Mouse (Mus musculus) ZHBTc4 (cell line): ENCODE results near the gene Fryl.
A peak's percentile ranks its signal among the peaks of the same experiment; 100 is the strongest.
"Not testable (repeated sequence)": the region's sequence is repeated elsewhere in the genome, so short reads cannot be mapped to it uniquely, and the experiment has no call there.

Experiments
- DNase-seq: peaks from one replicate; pipeline ENCODE4 v3.0.0-alpha.2; 2011; ENCODE audit warnings: low read depth, low spot score

Gene Fryl

DNA sequence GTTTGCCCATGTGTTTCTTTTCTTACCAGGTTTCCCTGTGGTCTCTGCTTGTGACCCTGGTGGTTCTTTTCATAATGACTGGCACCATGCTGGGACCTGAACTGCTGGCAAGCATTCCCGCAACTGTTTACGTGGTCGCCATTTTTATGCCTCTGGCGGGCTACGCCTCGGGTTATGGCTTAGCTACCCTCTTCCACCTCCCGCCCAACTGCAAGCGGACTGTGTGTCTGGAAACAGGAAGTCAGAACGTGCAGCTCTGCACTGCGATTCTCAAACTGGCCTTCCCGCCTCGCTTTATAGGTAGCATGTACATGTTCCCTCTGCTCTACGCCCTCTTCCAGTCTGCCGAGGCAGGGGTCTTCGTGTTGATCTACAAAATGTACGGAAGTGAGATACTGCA lies 244.6 kb downstream of the Fryl start:
- peak; percentile 60 for DNase-seq

- DNase-seq: peak; percentile 52
Observed at GRCm38 (mm10) chr5:73008230-73008629, 248.2 kb downstream of the Fryl start.

GRCm38 (mm10) chr5:73007582-73007959 lies 248.8 kb downstream of the Fryl start:
- DNase-seq: no peak

- peak; percentile 49 for DNase-seq
Observed at GRCm38 (mm10) chr5:73006784-73007581, 249.4 kb downstream of the Fryl start, which contains the start of gene Slc10a4. Slc10a4 (plus strand) TSS chr5:73006883.

DNA sequence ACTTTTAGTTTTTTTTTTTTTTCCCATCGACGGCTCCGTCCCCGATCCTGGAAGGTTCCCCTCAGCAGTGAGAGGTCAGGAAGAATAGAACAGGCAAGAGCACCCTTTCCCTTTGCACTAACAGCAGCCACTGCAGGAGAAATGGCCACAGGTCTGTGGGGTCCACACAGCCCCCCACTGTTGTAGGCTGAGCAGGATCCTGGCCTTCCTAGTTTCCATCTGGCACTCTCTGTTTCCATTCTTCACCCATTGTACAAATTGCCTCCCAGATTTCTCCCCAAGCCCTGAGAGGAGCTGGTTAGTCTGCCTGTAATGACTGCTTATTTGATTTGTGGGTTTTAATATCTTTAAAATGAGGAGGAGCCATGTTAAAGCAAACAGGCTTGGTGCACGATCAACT lies 252.4 kb downstream of the Fryl start:
- DNase-seq: no peak

- not testable (repeated sequence) for DNase-seq
Observed at GRCm38 (mm10) chr5:72998546-72998945, 257.9 kb downstream of the Fryl start.

GRCm38 (mm10) chr5:72995379-72995778 lies 261.0 kb downstream of the Fryl start:
- no peak for DNase-seq

DNA sequence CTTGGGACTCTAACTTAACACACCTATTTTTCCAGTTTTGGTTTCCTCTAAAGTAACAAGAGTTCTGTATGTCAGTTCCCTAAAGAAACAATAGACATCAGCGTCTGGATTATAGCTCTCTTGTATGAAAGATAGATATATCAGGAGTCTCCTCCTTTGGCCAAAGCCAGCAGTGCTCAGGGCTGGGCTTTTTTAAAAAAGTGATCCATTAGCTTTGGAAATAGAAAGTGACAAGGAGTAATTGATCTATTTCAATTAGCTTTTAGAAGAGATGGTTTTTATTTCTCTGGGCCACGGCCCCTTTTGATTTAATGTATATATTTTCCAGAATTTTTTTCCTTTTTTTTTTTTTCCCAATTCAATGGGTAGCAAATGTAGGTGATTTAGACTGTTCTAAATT lies 261.5 kb downstream of the Fryl start:
- DNase-seq: no peak

DNA sequence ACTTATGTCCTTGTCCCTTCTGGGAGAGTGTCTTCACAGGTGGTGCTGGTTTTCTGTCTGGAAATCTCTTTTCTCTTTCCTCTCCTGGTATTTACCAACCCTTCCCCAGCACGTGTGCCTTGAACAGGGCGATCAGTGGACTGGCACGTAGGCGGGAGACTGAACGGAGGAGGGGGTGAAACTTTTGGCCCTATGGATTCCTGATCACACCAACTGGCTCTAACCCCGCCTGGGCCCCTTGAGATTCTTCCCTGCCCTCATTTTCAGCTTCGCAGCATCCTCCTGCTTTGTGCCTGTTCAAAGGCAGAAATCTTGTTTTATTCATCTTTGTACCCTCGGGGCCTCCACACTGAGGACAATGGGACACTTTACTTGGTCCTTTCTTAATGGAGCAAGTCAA lies 262.0 kb downstream of the Fryl start:
- DNase-seq: no peak

DNA sequence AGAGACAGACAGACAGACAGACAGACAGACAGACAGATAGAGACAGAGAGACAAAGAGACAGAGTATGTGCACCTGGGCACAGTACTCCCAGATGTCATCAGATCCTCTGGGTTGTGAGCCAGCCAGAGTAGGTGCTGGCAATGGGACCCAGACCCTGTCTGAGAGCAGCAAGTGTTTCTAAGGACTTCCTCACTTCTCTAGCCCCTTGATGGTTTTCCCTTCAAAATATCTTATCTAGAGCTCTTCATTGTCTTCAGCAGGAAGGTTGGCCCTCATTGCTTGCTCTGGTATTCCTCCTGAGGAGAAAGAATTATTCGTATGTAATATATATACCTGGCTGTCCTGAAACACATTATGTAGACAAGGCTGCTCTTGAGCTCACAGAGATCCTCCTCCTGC lies 263.9 kb downstream of the Fryl start:
- DNase-seq: no peak

DNA sequence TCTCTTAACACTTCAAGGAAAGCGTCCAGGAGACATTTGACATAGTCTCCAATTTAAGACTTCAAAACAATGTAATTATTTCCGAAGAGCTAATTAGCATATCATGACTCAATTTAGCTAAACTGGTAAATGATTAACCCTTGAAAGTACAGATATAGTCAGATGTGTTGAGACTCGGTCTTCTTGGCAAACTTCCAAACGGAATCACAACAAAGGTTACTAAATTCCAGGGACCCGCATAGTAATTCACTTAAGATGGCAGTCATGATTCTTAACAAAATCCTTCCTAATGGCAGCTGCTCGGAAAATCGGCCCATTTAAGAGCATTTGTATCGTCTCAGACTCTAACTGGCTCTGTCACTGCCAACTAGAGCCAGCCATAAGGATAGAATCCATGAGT lies 266.7 kb downstream of the Fryl start:
- DNase-seq: no peak

DNA sequence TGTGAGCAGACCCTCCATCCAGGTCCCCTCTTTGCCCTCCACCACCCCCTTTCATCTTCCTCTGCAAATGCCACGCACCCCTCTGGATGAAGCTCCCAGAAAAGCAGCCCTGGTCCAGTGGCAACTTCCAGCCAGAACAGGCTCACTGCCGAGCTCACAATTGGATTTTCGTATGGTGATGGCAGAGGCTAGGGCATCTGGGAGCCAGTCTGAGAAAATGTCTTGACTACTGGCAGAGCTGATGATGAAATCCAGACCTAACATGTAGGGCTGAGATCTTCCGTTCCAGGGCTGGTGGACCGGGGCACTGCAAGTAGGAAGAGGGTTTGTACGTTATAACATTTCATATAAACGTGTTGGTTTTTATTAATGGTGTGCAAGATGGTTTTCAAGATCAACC lies 268.6 kb downstream of the Fryl start:
- no peak for DNase-seq

DNA sequence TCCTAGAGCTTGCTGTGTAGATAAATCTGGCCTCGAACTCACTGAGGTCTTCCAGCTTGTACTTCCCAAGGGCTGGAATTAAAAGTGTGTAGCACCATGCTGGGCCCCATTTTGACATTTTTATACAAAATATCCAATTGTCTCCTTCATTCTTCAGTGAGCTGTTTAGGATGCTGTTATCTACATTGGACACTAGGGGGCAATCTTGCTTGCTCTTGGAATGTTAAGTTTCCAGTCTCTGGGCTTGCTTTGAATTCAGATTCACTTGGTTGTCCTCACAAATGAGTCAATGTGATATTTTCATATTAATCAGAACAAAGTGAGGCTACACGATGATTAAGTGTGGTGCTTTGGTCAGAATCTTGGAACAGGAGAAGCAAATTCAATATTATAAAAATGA lies 272.3 kb downstream of the Fryl start:
- DNase-seq: peak; percentile 76

- no peak for DNase-seq
Observed at GRCm38 (mm10) chr5:72976539-72976938, 279.9 kb downstream of the Fryl start.

DNA sequence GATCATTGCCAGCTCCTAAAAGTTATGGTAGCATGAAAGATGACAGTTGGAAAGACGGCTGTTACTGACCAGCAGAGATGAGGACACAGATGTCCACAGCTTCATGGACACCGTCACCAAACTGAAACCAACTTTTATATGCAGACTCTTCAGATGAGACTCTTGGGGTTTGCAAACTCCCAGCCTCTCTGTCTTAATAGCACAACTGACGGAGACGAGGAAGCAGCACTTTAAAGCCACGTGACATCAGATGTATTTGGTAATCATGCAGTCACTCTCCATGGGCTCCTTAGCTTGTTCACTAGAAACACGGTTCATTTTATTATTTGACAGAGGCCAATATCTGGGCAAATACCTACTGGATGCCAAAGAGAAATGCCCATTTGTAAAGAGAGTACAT lies 280.4 kb downstream of the Fryl start:
- DNase-seq: no peak

DNA sequence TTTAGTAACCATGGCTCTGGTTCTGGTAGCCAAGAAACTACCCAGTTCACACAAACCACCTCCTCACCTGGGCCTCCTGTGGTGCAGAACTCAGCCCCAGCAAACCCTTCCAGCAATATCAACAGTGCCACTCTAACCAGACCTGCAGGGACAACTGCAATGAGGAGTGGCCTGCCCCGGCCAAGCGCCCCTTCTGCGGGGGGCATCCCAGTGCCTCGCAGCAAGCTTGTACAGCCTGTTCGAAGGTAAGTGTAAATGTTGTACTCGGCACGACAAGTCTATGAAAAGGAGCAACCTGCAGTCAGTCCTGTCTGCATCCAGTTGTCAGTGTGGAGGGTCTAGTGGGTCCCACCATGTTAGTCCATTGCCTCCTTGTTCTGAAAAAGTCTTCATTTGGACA lies 281.8 kb downstream of the Fryl start, which contains the start of gene Gm10135:
Gene Gm10135 (minus strand): TSS at position 101 of the 400 bp plus-strand sequence.
- no peak for DNase-seq

- DNase-seq: peak; percentile 72
Observed at GRCm38 (mm10) chr5:72972934-72973333, 283.5 kb downstream of the Fryl start.

DNA sequence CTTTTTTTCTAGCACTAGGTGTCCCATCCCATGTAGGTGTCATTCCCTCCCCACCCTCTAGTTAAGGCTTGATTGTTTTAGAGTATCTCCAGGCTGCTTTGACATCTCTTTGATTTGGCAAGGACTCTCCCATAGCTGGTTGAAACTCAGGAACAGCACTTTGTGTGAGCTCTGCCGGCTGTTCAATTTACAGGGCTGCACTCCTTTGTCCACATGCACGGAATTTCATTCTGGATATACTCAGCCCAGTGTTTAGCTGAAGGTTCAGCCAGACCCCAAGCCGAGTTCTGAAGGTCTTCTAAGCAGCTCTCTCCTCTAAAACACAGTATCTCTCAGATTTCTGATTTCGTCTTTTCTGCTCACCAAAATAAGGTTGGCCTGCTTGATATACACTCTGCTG lies 284.0 kb downstream of the Fryl start:
- DNase-seq: no peak
